Mouse (Mus musculus): Measurements from ENCODE around the gene Ets1.

DNA sequence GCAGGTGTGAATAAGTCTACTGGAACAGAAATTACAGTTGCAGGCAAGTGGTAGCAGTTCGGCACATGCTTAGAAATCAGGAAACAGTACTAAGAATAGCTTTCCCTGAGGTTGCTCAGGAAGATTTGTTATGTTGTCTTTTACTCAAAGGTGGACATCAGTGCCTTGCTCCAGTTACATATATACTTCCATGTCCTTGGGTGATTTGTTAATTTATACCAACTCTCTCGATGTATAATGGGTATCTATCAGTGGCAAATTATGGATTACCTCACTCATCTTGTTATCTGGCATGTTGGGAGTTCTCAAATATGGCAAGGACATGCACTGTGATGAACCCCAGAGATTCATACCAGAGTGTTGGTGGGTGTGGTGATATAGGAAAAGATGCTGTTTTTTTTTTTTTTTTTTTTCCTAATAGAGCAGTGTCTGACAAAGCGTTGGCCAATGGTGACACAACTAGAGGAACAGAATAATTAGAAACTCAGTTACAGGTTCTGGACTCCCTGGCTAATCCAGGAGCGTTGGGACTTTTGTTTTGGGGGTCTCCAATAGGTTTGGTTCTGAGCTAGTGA lies 59.0 kb downstream of the Ets1 start:
- TF ChIP-seq CTCF (conservative IDR thresholded peaks at IDR 0.05 in 1 of 2, IDR thresholded peaks at IDR 0.05 in 1 of 2; ENCODE audit: low read depth in 2 of 2, low read length in 2 of 2) (no peak), ELF1 (IDR thresholded peaks at IDR 0.05; ENCODE audit: low read depth, low read length) (no peak), HCFC1 (IDR thresholded peaks at IDR 0.05; ENCODE audit: low read depth, low read length) (no peak), POLR2A (IDR thresholded peaks at IDR 0.05; ENCODE audit: low read depth, low read length) (no peak), NRF1 (IDR thresholded peaks at IDR 0.05; ENCODE audit: low read depth, low read length) (no peak), MAFK (IDR thresholded peaks at IDR 0.05; ENCODE audit: insufficient replicate concordance, low read length) (no peak), JUND (conservative IDR thresholded peaks at IDR 0.05; ENCODE audit: low read depth, low read length) (no peak), ZKSCAN1 (IDR thresholded peaks at IDR 0.05; ENCODE audit: borderline replicate concordance, low read depth, low read length) (no peak), USF1 (IDR thresholded peaks at IDR 0.05; ENCODE audit: low read depth, low read length) (no peak), JUN (IDR thresholded peaks at IDR 0.05; ENCODE audit: insufficient read depth, low read depth, low read length) (no peak), MAX (IDR thresholded peaks at IDR 0.05; ENCODE audit: low read length) (no peak), ZNF384 (IDR thresholded peaks at IDR 0.05; ENCODE audit: low read depth, low read length) (peak; percentile 87)

Data from CH12.LX (cell line).